Mouse (Mus musculus): ENCODE measurements around the gene Sytl1. TPM values are rescaled to one million over a fixed set of nuclear protein-coding genes. Genes with fewer than 3 reads are reported as not detected.

Sytl1 gene
- polyA plus RNA-seq, 1 experiment from 2014 or later, result 0.92 TPM

DNA sequence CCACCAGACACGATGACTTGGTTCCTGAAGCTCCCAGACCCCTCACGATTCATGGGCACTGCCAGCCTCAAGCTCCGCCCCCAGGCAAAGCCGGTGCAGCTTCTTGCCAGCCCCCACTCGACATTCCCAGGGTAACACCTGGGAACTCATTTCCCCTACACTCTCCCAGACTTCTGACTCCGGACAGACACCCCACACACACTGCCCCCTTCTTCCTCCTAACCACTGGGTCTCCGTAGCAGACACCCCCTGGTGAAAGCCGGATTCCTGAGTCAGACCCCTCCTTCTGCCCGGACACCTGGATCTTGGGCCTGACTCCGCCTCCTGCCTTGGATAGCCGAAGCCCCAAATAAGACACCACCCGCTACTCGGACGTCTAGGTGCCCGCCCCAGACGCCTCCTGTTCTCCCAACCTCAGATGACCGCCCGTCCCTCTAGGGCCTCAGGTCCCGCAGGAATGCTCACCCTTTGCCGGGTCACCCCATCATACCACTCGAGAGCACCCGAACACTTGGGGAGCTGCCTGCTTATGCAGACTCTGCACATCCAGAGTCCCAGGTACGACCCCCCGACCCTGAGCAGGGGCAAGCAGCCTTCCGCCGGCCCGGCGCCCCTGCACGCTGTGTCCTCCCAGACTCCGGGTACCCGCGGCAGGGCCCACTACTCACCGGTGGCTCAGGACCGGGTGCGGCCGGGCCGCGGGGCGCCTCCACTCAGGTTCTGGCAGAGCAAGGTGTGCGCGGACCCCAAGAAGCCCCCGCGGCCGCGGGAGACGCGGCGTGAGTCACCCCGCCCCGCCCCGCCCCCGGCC is 51.0 kb downstream of the Sytl1 start, which contains the start of the genes Cd164l2 and Gpr3:
Gene Cd164l2, plus strand, starts transcription at position 381 of the 811 bp plus-strand sequence.
Gene Gpr3, minus strand, starts transcription at position 786 of the 811 bp plus-strand sequence.
- 4% methylated on average over 50 of the region's 52 CpGs for WGBS (ENCODE audit: insufficient replicate concordance)
- peaks cover 85% of the 10 kb centered on the region for H3K27me3 ChIP-seq
- H3K4me2 ChIP-seq, result peak within 1 kb of the TSS; percentile 88

DNA sequence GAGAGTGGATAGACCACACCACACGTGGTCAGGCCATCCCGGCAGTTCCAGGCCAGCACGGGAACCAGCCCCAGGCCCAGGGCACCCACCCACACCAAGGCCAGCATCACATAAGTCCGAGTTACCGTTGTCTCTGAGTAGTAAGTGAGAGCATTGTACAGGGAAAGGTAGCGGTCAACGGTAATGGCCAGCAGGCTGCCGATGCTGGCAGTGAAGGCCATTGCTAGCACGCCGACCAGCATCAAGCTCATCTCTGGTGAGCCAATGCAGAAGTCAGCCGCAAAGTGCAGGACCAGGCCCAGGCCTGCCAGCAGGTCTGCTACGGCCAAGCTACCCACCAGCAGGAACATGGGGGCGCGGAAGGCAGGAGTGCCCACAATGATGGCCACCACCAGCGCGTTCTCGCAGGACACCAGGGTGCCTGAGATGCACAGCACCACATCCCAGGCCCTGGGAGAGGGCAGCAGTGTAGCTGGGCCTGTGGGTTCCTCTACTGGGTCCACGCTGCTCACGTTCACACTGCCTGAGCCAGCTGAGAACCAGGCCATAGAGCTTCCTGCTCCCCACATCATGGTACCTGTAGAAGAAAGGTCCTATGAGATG is 52.0 kb downstream of the Sytl1 start:
- Histone ChIP-seq H3K4me3 (replicated peaks) (no peak overlapping the region), H3K36me3 (replicated peaks) (no peaks in the 10 kb centered on the region), H3K4me2 (no peak overlapping the region; the same call in 1 of the 2 replicates), H3K4me1 (replicated peaks) (peaks cover 19% of the 10 kb centered on the region), H3K9ac (no peak overlapping the region), H3K27ac (replicated peaks) (no peak overlapping the region), H3K9me3 (replicated peaks) (no peaks in the 10 kb centered on the region), H3K27me3 (peaks cover 85% of the 10 kb centered on the region)
- ATAC-seq (ENCODE audit: insufficient read depth), result no peak
- WGBS (ENCODE audit: insufficient replicate concordance), result 82% methylated on average over 19 of the region's 19 CpGs

More for the DNA sequence above, 51.0 kb downstream of the Sytl1 start, which contains the start of the genes Cd164l2 and Gpr3:
- H3K4me3 ChIP-seq (replicated peaks), result peak within 1 kb of the TSS; percentile 62
- no peaks in the 10 kb centered on the region for H3K9me3 ChIP-seq (replicated peaks)
- 0 out of 2 replicates have a peak within 1 kb of the TSS, but pooled peaks have one; percentile 11 for H3K9ac ChIP-seq
- H3K27ac ChIP-seq (replicated peaks), result no peak within 1 kb of the TSS
- ATAC-seq (ENCODE audit: insufficient read depth), result no peak
- H3K36me3 ChIP-seq (replicated peaks), result no peaks in the 10 kb centered on the region
- H3K4me1 ChIP-seq (replicated peaks), result peaks cover 19% of the 10 kb centered on the region

DNA sequence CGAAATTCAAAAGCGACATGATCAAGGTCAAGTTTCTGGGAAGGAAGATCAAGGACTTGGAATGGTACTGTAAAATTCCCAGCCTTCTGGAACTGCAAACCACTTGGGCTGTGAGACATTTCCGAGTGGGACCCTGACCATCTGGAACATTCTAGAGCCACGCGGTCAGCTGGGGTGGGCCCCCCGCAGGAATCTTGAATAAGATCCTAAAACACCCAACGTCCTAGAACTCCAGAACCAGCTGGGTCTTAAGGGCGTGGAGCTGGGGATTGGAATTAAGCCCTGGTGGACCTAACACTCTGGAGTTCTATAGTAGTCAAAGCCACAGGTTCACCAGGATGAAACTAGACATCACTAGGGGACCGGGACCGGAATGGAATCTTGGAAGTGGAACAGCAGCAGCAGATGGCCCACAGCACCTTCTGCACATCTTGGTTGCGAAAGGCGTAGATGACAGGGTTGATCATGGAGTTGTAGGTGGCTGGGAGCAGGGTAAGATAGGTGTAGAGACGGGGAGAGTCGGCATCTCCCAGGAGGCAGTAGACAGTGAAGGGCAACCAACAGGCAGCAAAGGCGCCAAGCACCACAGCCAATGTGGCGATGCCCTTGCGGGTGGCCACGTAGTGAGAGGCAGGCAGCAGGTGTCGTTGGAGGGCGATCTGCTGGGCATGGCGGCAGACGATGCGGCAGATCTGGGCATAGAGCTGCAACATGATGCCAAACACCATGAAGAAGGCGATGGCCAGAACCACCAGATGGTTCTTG is 52.7 kb downstream of the Sytl1 start:
- H3K9ac ChIP-seq, result no peak overlapping the region
- no peak overlapping the region for H3K27ac ChIP-seq (replicated peaks)
- ATAC-seq (ENCODE audit: insufficient read depth), result no peak
- peaks cover 78% of the 10 kb centered on the region for H3K27me3 ChIP-seq
- H3K4me1 ChIP-seq (replicated peaks), result peaks cover 19% of the 10 kb centered on the region
- H3K4me2 ChIP-seq, result no peak overlapping the region
- no peak overlapping the region for H3K4me3 ChIP-seq (replicated peaks)
- no peaks in the 10 kb centered on the region for H3K36me3 ChIP-seq (replicated peaks)
- 84% methylated on average over 24 of the region's 24 CpGs for WGBS (ENCODE audit: insufficient replicate concordance)
- no peaks in the 10 kb centered on the region for H3K9me3 ChIP-seq (replicated peaks)

DNA sequence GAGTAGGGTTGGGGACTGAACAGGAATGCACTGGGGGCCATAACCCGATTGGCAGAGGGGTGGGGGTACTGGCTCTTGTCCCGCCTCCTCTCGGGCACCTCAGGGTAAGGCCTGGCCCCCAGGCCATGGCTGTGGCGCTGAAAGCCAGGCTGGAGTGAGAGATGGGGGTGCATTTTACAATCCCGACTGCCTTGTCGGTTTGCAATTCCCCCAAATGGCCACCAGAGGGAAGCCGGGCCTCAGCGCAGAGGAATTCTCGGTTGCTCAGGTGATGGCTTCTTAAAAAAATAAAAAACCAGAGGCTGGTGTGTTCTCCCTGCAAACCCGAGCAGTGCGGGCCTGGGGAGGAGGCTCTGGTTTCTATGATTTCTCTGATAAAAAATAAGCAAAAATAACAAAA is 53.5 kb downstream of the Sytl1 start:
- H3K27ac ChIP-seq (replicated peaks), result no peak overlapping the region
- H3K4me2 ChIP-seq, result no peak overlapping the region
- H3K27me3 ChIP-seq, result peaks cover 72% of the 10 kb centered on the region
- no peak overlapping the region for H3K9ac ChIP-seq
- H3K4me3 ChIP-seq (replicated peaks), result no peak overlapping the region
- no peak for ATAC-seq (ENCODE audit: insufficient read depth)
- 4% methylated on average over 11 of the region's 11 CpGs for WGBS (ENCODE audit: insufficient replicate concordance)
- no peaks in the 10 kb centered on the region for H3K9me3 ChIP-seq (replicated peaks)
- peaks cover 21% of the 10 kb centered on the region for H3K4me1 ChIP-seq (replicated peaks)
- no peaks in the 10 kb centered on the region for H3K36me3 ChIP-seq (replicated peaks)

DNA sequence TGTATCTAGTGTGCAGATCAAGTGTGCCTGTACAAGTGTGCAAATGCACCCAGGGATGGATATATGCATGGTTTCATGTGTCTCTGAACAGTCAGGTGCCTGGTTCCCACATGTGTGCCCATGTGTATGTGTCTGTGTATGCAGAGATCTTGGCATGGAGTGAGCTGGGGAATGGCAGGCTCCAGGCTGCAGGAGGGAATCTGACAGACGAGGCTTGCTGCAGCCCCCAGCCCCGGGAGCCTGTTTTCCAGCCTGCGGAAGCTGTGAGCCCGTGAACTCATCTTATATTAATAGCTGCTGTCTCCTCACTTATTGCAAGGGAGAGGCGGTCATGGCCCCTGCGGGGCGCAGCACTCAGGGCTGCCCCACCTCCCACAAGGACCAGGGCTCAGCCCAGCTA is 58.5 kb downstream of the Sytl1 start:
- 56% methylated on average over 7 of the region's 7 CpGs for WGBS (ENCODE audit: insufficient replicate concordance)
- no peak overlapping the region for H3K4me2 ChIP-seq
- no peaks in the 10 kb centered on the region for H3K9me3 ChIP-seq (replicated peaks)
- H3K36me3 ChIP-seq (replicated peaks), result no peaks in the 10 kb centered on the region
- H3K4me3 ChIP-seq (replicated peaks), result no peak overlapping the region
- no peak overlapping the region for H3K9ac ChIP-seq
- no peak for ATAC-seq (ENCODE audit: insufficient read depth)
- H3K27me3 ChIP-seq, result peaks cover 24% of the 10 kb centered on the region
- peaks cover 23% of the 10 kb centered on the region for H3K4me1 ChIP-seq (replicated peaks)
- H3K27ac ChIP-seq (replicated peaks), result no peak overlapping the region

DNA sequence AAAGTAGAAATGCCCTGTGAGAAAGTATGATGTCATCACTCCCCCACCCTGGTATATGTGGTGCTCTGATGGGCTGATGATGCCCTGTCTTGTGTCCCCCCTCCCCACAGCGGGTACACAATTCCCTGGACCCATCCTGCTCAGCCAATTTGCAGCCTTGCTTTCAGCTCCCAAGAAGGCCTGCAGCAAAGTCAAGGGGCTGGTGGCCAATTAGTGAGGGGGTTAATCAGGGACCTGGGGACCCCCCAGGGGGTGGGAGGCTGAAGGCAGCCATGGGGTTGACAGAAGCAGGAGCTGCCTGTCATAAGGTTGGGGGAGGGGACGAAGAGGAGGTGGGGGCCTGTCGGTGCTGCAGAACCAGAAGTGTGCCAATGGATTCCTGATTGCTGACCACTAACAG is 59.3 kb downstream of the Sytl1 start:
- H3K4me3 ChIP-seq (replicated peaks), result no peak overlapping the region
- H3K27me3 ChIP-seq, result peaks cover 16% of the 10 kb centered on the region
- 51% methylated on average over 3 of the region's 3 CpGs for WGBS (ENCODE audit: insufficient replicate concordance)
- no peak for ATAC-seq (ENCODE audit: insufficient read depth)
- peaks cover 29% of the 10 kb centered on the region for H3K4me1 ChIP-seq (replicated peaks)
- no peak overlapping the region for H3K27ac ChIP-seq (replicated peaks)
- H3K4me2 ChIP-seq, result no peak overlapping the region
- H3K9me3 ChIP-seq (replicated peaks), result no peaks in the 10 kb centered on the region
- no peaks in the 10 kb centered on the region for H3K36me3 ChIP-seq (replicated peaks)
- no peak overlapping the region for H3K9ac ChIP-seq

Other genes with a start within 250 kb of the Sytl1 start
- gene Wasf2, start 132.6 kb downstream of the Sytl1 start, polyA plus RNA-seq (2015; fragmentation: Nextera tagmentation; extraction: Ambion mirVana), result 44.0 and 52.0 TPM in 2 replicates
- gene Cd164l2, start 51.0 kb downstream of the Sytl1 start, polyA plus RNA-seq (2015; fragmentation: Nextera tagmentation; extraction: Ambion mirVana), result not detected in 2 replicates
- not detected in 2 replicates for gene Gpr3, start 50.6 kb downstream of the Sytl1 start, polyA plus RNA-seq (2015; fragmentation: Nextera tagmentation; extraction: Ambion mirVana)
- gene Map3k6, start 22.3 kb downstream of the Sytl1 start, polyA plus RNA-seq (2015; fragmentation: Nextera tagmentation; extraction: Ambion mirVana), result 2.0 and 2.9 TPM in 2 replicates
- gene Tmem222, start 14.7 kb upstream of the Sytl1 start, polyA plus RNA-seq (2015; fragmentation: Nextera tagmentation; extraction: Ambion mirVana), result 35.8 and 42.3 TPM in 2 replicates
- gene Wdtc1, start 90.4 kb upstream of the Sytl1 start, polyA plus RNA-seq (2015; fragmentation: Nextera tagmentation; extraction: Ambion mirVana), result 8.1 and 8.5 TPM in 2 replicates
- 2.9 and 3.0 TPM in 2 replicates for gene Slc9a1, start 106.6 kb upstream of the Sytl1 start, polyA plus RNA-seq (2015; fragmentation: Nextera tagmentation; extraction: Ambion mirVana)
- 0.15 and 0.21 TPM in 2 replicates for gene Tent5b, start 217.0 kb upstream of the Sytl1 start, polyA plus RNA-seq (2015; fragmentation: Nextera tagmentation; extraction: Ambion mirVana)
- 0.06 TPM in 1 of 2 replicates, not detected in the other for gene Trnp1, start 235.4 kb upstream of the Sytl1 start, polyA plus RNA-seq (2015; fragmentation: Nextera tagmentation; extraction: Ambion mirVana)